Mouse (Mus musculus) embryonic facial prominence, embryonic 14.5 days (tissue): ENCODE data around the gene Rasal1. TPM values are rescaled to one million over a fixed set of nuclear protein-coding genes. Genes with fewer than 3 reads are reported as not detected.

ENCODE experiments used
- ATAC-seq: fragments of 200-750 bp; cut with Nextera tagmentation; 2 replicates; pipeline ENCODE4 v1.8.0; 2017; ENCODE audit warnings: low read depth, moderate number of reproducible peaks, moderate TSS enrichment
- DNase-seq: peaks from one replicate; pipeline ENCODE4 v3.0.0-alpha.2; 2015; ENCODE audit warnings: low spot score
- H3K27ac ChIP-seq: fragments of 300-500 bp; sonication (generic); replicated peaks from 2 replicates; pipeline ENCODE4 v1.5.1; 2014; ENCODE audit warnings: low read depth, mild to moderate bottlenecking, low read length, moderate library complexity
- H3K27me3 ChIP-seq: fragments of 300-500 bp; sonication (generic); replicated peaks from 2 replicates; pipeline ENCODE4 v1.6.1; 2014; ENCODE audit warnings: low read length; ENCODE audit not compliant: control insufficient read depth, insufficient read depth
- H3K36me3 ChIP-seq: fragments of 300-500 bp; sonication (generic); 2 replicates; pipeline ENCODE4 v1.6.1; 2014; ENCODE audit warnings: low read length, mixed read lengths; ENCODE audit not compliant: control insufficient read depth, insufficient read depth
- H3K4me1 ChIP-seq: fragments of 300-500 bp; sonication (generic); 2 replicates; pipeline ENCODE4 v1.6.1; 2014; ENCODE audit warnings: antibody characterized with exemption, low read length; ENCODE audit not compliant: control insufficient read depth, insufficient read depth
- H3K4me2 ChIP-seq: fragments of 300-500 bp; sonication (generic); 2 replicates; pipeline ENCODE4 v1.6.1; 2014; ENCODE audit warnings: low read depth, mild to moderate bottlenecking, low read length, moderate library complexity, mixed read lengths
- H3K4me3 ChIP-seq: fragments of 300-500 bp; sonication (generic); 2 replicates; pipeline ENCODE4 v1.5.1; 2014; ENCODE audit warnings: low read depth, mild to moderate bottlenecking, low read length
- H3K9ac ChIP-seq: fragments of 300-500 bp; sonication (generic); 2 replicates; pipeline ENCODE4 v1.6.1; 2014; ENCODE audit warnings: low read depth, mild to moderate bottlenecking, low read length, moderate library complexity, mixed read lengths
- H3K9me3 ChIP-seq: fragments of 300-500 bp; sonication (generic); 2 replicates; pipeline ENCODE4 v1.6.1; 2016; ENCODE audit warnings: low read length; ENCODE audit not compliant: control insufficient read depth
- WGBS: fragments of 180-500 bp; shearing (Covaris S2); extraction: QIAGEN DNeasy Blood & Tissue Kit; methylation state at CpG from one replicate; pipeline ENCODE4 v1.1.7; 2014; 5-methylcytosine and 5-hydroxymethylcytosine counted together
- polyA plus RNA-seq: library from polyadenylated mRNA; unstranded; fragments of >200 nt; fragmentation: Nextera tagmentation; extraction: Ambion mirVana; gene quantifications from 2 replicates; pipeline ENCODE4 v1.2.1, GENCODE M21; 2014

Gene Rasal1
- polyA plus RNA-seq, 1 experiment from 2014 or later = 1.4 TPM

GRCm38 (mm10) chr5:120618778-120619177 is 29.8 kb upstream of the Rasal1 start:
- no peaks in the 10 kb centered on the region for H3K9me3 ChIP-seq
- no peak overlapping the region for H3K4me3 ChIP-seq
- 78% methylated on average over 7 of the region's 12 CpGs for WGBS
- H3K4me1 ChIP-seq = 0 out of 2 replicates have a peak, but pooled peaks cover 4% of the 10 kb centered on the region
- DNase-seq (peak; percentile 10), ATAC-seq (no peak)
- H3K27me3 ChIP-seq = no peaks in the 10 kb centered on the region
- peaks cover 62% of the 10 kb centered on the region for H3K36me3 ChIP-seq
- H3K27ac ChIP-seq = no peak overlapping the region
- no peak overlapping the region for H3K9ac ChIP-seq
- no peak overlapping the region for H3K4me2 ChIP-seq

GRCm38 (mm10) chr5:120619201-120619600 is 29.4 kb upstream of the Rasal1 start:
- no peaks in the 10 kb centered on the region for H3K4me1 ChIP-seq
- no peak overlapping the region for H3K4me3 ChIP-seq
- no peak overlapping the region for H3K9ac ChIP-seq
- 22% methylated on average over 5 of the region's 5 CpGs for WGBS
- ATAC-seq = no peak
- H3K27ac ChIP-seq = no peak overlapping the region
- no peak overlapping the region for H3K4me2 ChIP-seq
- H3K9me3 ChIP-seq = no peaks in the 10 kb centered on the region
- DNase-seq = no peak
- no peaks in the 10 kb centered on the region for H3K27me3 ChIP-seq
- H3K36me3 ChIP-seq = peaks cover 66% of the 10 kb centered on the region

- no peak overlapping the region for H3K9ac ChIP-seq
- no peaks in the 10 kb centered on the region for H3K4me1 ChIP-seq
- peaks cover 79% of the 10 kb centered on the region for H3K36me3 ChIP-seq
- DNase-seq (peak; percentile 56), ATAC-seq (no peak; the same call in 1 of the 2 replicates)
- no peak overlapping the region for H3K4me3 ChIP-seq
- no peak overlapping the region for H3K27ac ChIP-seq
- 72% methylated on average over 18 of the region's 18 CpGs for WGBS
- no peak overlapping the region for H3K4me2 ChIP-seq
- no peaks in the 10 kb centered on the region for H3K9me3 ChIP-seq
- no peaks in the 10 kb centered on the region for H3K27me3 ChIP-seq
Observed at GRCm38 (mm10) chr5:120620375-120621077, 28.1 kb upstream of the Rasal1 start.

- Histone ChIP-seq H3K36me3 (peaks cover 86% of the 10 kb centered on the region), H3K4me3 (no peak overlapping the region), H3K9me3 (no peaks in the 10 kb centered on the region), H3K27me3 (no peaks in the 10 kb centered on the region), H3K4me2 (no peak overlapping the region), H3K27ac (no peak overlapping the region), H3K4me1 (no peaks in the 10 kb centered on the region), H3K9ac (no peak overlapping the region)
- DNase-seq = no peak
- WGBS = 90% methylated on average over 23 of the region's 23 CpGs
- ATAC-seq = no peak
Observed at GRCm38 (mm10) chr5:120621078-120621765, 27.4 kb upstream of the Rasal1 start.

- WGBS = 78% methylated on average over 10 of the region's 10 CpGs
- H3K27ac ChIP-seq = no peak overlapping the region
Observed at GRCm38 (mm10) chr5:120621846-120622197, 26.8 kb upstream of the Rasal1 start.

GRCm38 (mm10) chr5:120622198-120622851 is 26.3 kb upstream of the Rasal1 start:
- WGBS = 71% methylated on average over 5 of the region's 5 CpGs
- DNase-seq (peak; percentile 34), ATAC-seq (no peak)
- H3K4me2 ChIP-seq = no peak overlapping the region
- peaks cover 88% of the 10 kb centered on the region for H3K36me3 ChIP-seq
- no peak overlapping the region for H3K4me3 ChIP-seq
- no peaks in the 10 kb centered on the region for H3K9me3 ChIP-seq
- H3K27me3 ChIP-seq = no peaks in the 10 kb centered on the region
- H3K27ac ChIP-seq = no peak overlapping the region
- no peaks in the 10 kb centered on the region for H3K4me1 ChIP-seq
- H3K9ac ChIP-seq = no peak overlapping the region

More at GRCm38 (mm10) chr5:120621846-120622197, 26.8 kb upstream of the Rasal1 start:
- Histone ChIP-seq H3K9ac (no peak overlapping the region), H3K36me3 (peaks cover 88% of the 10 kb centered on the region), H3K4me3 (no peak overlapping the region), H3K4me1 (no peaks in the 10 kb centered on the region), H3K4me2 (no peak overlapping the region), H3K9me3 (no peaks in the 10 kb centered on the region), H3K27me3 (no peaks in the 10 kb centered on the region)
- DNase-seq (no peak), ATAC-seq (no peak)

- Histone ChIP-seq H3K36me3 (peaks cover 84% of the 10 kb centered on the region), H3K9me3 (no peaks in the 10 kb centered on the region), H3K4me3 (no peak overlapping the region), H3K27me3 (0 out of 2 replicates have a peak, but pooled peaks cover 3% of the 10 kb centered on the region), H3K9ac (no peak overlapping the region), H3K4me1 (no peaks in the 10 kb centered on the region), H3K4me2 (no peak overlapping the region), H3K27ac (no peak overlapping the region)
- 93% methylated on average over 10 of the region's 10 CpGs for WGBS
- DNase-seq (no peak), ATAC-seq (no peak)
Observed at GRCm38 (mm10) chr5:120624427-120624826, 24.2 kb upstream of the Rasal1 start.

DNA sequence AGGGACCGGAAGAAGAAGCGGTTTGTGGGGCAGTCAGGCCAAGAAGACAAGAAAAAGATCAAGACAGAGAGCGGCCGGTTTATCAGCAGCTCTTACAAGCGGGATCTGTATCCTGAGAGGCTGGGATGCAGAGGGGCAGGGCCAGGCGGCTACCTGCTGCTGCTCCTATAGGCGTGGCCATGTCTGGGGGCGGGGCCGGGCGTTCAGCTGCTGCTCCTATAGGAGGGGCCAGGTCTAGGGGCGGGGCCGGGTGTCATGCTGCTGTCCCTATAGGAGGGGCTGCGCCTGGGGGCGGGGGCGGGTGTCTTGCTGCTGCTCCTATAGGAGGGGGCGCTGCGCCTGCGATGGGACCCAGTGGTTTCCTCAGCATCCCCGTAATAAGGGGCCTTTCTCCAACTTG is 22.2 kb upstream of the Rasal1 start:
- WGBS = 47% methylated on average over 12 of the region's 19 CpGs
- Histone ChIP-seq H3K27ac (no peak overlapping the region), H3K4me3 (no peak overlapping the region), H3K36me3 (peaks cover 65% of the 10 kb centered on the region), H3K4me2 (no peak overlapping the region), H3K9me3 (no peaks in the 10 kb centered on the region), H3K9ac (no peak overlapping the region), H3K27me3 (peaks cover 14% of the 10 kb centered on the region), H3K4me1 (no peaks in the 10 kb centered on the region)
- ATAC-seq = no peak
- DNase-seq = peak; percentile 46
